Mouse (Mus musculus) embryonic facial prominence, embryonic 14.5 days (tissue): Measurements from ENCODE around the gene Dock1. TPM values are rescaled to one million over a fixed set of nuclear protein-coding genes. Genes with fewer than 3 reads are reported as not detected.

Experiments
- ATAC-seq: fragments of 200-750 bp; cut with Nextera tagmentation; 2 replicates; pipeline ENCODE4 v1.8.0; 2017; ENCODE audit warnings: low read depth, moderate number of reproducible peaks, moderate TSS enrichment
- DNase-seq: peaks from one replicate; pipeline ENCODE4 v3.0.0-alpha.2; 2015; ENCODE audit warnings: low spot score
- H3K27ac ChIP-seq: fragments of 300-500 bp; sonication (generic); replicated peaks from 2 replicates; pipeline ENCODE4 v1.5.1; 2014; ENCODE audit warnings: low read depth, mild to moderate bottlenecking, low read length, moderate library complexity
- H3K27me3 ChIP-seq: fragments of 300-500 bp; sonication (generic); replicated peaks from 2 replicates; pipeline ENCODE4 v1.6.1; 2014; ENCODE audit warnings: low read length; ENCODE audit not compliant: control insufficient read depth, insufficient read depth
- H3K36me3 ChIP-seq: fragments of 300-500 bp; sonication (generic); 2 replicates; pipeline ENCODE4 v1.6.1; 2014; ENCODE audit warnings: low read length, mixed read lengths; ENCODE audit not compliant: control insufficient read depth, insufficient read depth
- H3K4me1 ChIP-seq: fragments of 300-500 bp; sonication (generic); 2 replicates; pipeline ENCODE4 v1.6.1; 2014; ENCODE audit warnings: antibody characterized with exemption, low read length; ENCODE audit not compliant: control insufficient read depth, insufficient read depth
- H3K4me2 ChIP-seq: fragments of 300-500 bp; sonication (generic); 2 replicates; pipeline ENCODE4 v1.6.1; 2014; ENCODE audit warnings: low read depth, mild to moderate bottlenecking, low read length, moderate library complexity, mixed read lengths
- H3K4me3 ChIP-seq: fragments of 300-500 bp; sonication (generic); 2 replicates; pipeline ENCODE4 v1.5.1; 2014; ENCODE audit warnings: low read depth, mild to moderate bottlenecking, low read length
- H3K9ac ChIP-seq: fragments of 300-500 bp; sonication (generic); 2 replicates; pipeline ENCODE4 v1.6.1; 2014; ENCODE audit warnings: low read depth, mild to moderate bottlenecking, low read length, moderate library complexity, mixed read lengths
- H3K9me3 ChIP-seq: fragments of 300-500 bp; sonication (generic); 2 replicates; pipeline ENCODE4 v1.6.1; 2016; ENCODE audit warnings: low read length; ENCODE audit not compliant: control insufficient read depth
- WGBS: fragments of 180-500 bp; shearing (Covaris S2); extraction: QIAGEN DNeasy Blood & Tissue Kit; methylation state at CpG from one replicate; pipeline ENCODE4 v1.1.7; 2014; 5-methylcytosine and 5-hydroxymethylcytosine counted together
- polyA plus RNA-seq: library from polyadenylated mRNA; unstranded; fragments of >200 nt; fragmentation: Nextera tagmentation; extraction: Ambion mirVana; gene quantifications from 2 replicates; pipeline ENCODE4 v1.2.1, GENCODE M21; 2014

The Dock1 gene
- polyA plus RNA-seq, 1 experiment from 2014 or later: 35.6 TPM

DNA sequence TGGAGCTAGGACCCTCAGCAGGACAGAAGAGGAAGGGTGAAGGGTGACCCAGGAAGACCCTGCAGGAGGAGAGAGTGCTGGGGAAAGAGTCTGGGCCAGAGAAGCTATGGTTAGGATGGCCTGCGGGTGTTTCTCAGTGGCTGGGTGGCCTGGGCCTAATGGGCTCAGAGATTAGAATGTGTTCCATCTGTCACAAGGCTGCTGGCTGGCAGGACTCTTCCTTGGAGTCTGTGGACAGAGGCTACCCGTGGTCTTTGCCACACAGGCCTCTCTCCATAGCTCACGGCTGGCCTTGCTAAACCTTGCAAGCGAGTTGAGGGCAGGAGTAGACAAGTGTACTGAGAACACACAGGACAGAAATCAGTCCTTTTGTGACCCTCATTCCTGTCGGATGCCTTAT is 32.0 kb downstream of the Dock1 start:
- Histone ChIP-seq H3K4me1 (peaks cover 9% of the 10 kb centered on the region), H3K4me2 (no peak overlapping the region), H3K9ac (no peak overlapping the region), H3K27me3 (no peaks in the 10 kb centered on the region), H3K27ac (no peak overlapping the region), H3K4me3 (no peak overlapping the region), H3K36me3 (no peaks in the 10 kb centered on the region), H3K9me3 (no peaks in the 10 kb centered on the region)
- ATAC-seq (no peak), DNase-seq (no peak)
- 83% methylated on average over 5 of the region's 5 CpGs for WGBS

- H3K4me2 ChIP-seq: no peak overlapping the region
- ATAC-seq: no peak
- H3K36me3 ChIP-seq: no peaks in the 10 kb centered on the region
- H3K9ac ChIP-seq: no peak overlapping the region
- no peak for DNase-seq
- no peaks in the 10 kb centered on the region for H3K9me3 ChIP-seq
- H3K27me3 ChIP-seq: no peaks in the 10 kb centered on the region
- peaks cover 5% of the 10 kb centered on the region; the same call in 1 of the 2 replicates for H3K4me1 ChIP-seq
- H3K27ac ChIP-seq: no peak overlapping the region
- no peak overlapping the region for H3K4me3 ChIP-seq
- 80% methylated on average over 2 of the region's 2 CpGs for WGBS
Observed at GRCm38 (mm10) chr7:134703704-134704103, 33.2 kb downstream of the Dock1 start.

DNA sequence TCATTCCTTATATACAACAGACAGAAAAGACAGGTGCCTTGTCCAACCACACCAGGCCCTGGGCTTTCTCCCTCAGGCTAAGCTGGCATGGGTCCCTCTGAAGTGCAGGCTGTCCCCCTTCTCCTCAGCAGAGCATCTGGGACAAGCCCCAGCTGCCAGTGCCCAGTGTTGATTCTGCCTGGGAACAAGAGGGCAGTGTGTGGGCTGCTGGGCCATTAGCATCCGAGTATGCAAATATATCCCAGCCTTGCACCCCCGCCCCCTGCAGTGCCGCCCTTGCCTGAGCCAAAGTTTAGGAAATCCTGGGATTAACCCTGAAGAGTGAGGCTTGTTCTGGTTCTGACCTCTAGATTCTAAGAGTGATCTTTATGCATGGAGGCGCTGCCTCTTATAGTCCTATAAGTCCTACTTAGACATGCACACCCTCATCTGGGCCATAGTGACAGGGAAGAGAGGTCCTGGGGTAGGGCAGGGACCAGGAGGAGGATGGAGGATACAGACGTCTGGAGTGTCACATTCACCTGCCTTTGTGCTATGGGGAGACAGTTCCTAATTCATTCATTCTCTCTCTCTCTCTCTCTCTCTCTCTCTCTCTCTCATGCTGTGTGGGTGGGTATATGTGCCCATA is 38.9 kb downstream of the Dock1 start:
- no peak overlapping the region for H3K4me3 ChIP-seq
- WGBS: 35% methylated on average over 5 of the region's 5 CpGs
- no peaks in the 10 kb centered on the region for H3K4me1 ChIP-seq
- no peak overlapping the region for H3K27ac ChIP-seq
- no peak overlapping the region for H3K4me2 ChIP-seq
- no peak overlapping the region for H3K9ac ChIP-seq
- no peaks in the 10 kb centered on the region; the same call in 1 of the 2 replicates for H3K9me3 ChIP-seq
- no peaks in the 10 kb centered on the region for H3K27me3 ChIP-seq
- DNase-seq (peak; percentile 43), ATAC-seq (peak; percentile 60; the same call in 1 of the 2 replicates)
- no peaks in the 10 kb centered on the region for H3K36me3 ChIP-seq

DNA sequence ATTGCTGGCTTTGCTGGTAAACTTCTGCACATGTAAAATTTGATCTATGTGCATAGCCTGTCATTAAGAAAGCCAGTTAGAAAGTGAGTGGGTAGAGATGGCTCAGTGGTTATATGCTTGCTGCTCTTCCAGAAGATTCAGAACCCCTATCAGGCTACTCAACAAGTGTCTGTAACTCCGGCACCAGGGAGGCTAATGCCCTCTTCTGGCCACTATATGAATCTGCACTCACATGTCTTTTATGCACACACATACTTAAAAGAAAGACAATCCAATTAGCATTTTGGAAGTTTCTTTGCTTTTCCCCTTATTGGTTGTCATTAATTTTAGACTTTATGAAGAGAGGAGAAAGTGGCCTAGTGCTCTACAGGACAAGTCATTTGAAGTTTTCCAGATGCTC is 41.1 kb downstream of the Dock1 start:
- Histone ChIP-seq H3K4me3 (no peak overlapping the region), H3K27ac (no peak overlapping the region), H3K4me1 (no peaks in the 10 kb centered on the region), H3K36me3 (no peaks in the 10 kb centered on the region), H3K9ac (no peak overlapping the region), H3K4me2 (no peak overlapping the region), H3K27me3 (no peaks in the 10 kb centered on the region), H3K9me3 (no peaks in the 10 kb centered on the region; the same call in 1 of the 2 replicates)
- no peak for DNase-seq
- WGBS: 95% methylated on average over 1 of the region's 1 CpGs
- no peak for ATAC-seq

DNA sequence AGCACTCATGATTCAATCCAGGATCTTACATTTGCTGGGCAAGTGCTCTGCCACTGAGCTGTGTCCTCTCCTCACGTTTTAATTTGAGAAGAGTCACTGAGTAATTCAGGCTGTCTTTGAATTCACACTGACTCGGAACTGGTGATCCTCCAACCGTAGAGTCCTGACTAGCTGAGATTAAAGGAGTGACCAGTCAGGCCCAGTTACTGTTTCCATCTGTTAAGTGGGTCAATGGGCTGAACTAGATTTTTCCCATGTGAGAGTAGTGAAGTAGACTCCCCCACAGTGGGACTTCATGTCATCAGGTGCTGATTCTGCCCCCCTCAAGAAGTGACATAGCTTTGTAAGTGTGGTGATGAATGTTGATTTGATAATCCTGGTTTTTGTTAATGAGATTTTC is 49.0 kb downstream of the Dock1 start:
- Histone ChIP-seq H3K9ac (no peak overlapping the region), H3K4me3 (no peak overlapping the region), H3K4me1 (no peaks in the 10 kb centered on the region), H3K27me3 (no peaks in the 10 kb centered on the region), H3K4me2 (no peak overlapping the region), H3K9me3 (no peaks in the 10 kb centered on the region), H3K27ac (no peak overlapping the region), H3K36me3 (no peaks in the 10 kb centered on the region)
- DNase-seq (no peak), ATAC-seq (no peak)
- 81% methylated on average over 3 of the region's 3 CpGs for WGBS

GRCm38 (mm10) chr7:134722361-134722760 is 51.9 kb downstream of the Dock1 start:
- no peak overlapping the region for H3K4me3 ChIP-seq
- ATAC-seq (no peak), DNase-seq (no peak)
- H3K27ac ChIP-seq: no peak overlapping the region
- H3K9me3 ChIP-seq: no peaks in the 10 kb centered on the region
- no peaks in the 10 kb centered on the region for H3K27me3 ChIP-seq
- no peak overlapping the region for H3K4me2 ChIP-seq
- no peaks in the 10 kb centered on the region; the same call in 1 of the 2 replicates for H3K36me3 ChIP-seq
- 0 out of 2 replicates have a peak, but pooled peaks cover 6% of the 10 kb centered on the region for H3K4me1 ChIP-seq
- H3K9ac ChIP-seq: no peak overlapping the region
- 91% methylated on average over 6 of the region's 7 CpGs for WGBS

- Histone ChIP-seq H3K4me1 (0 out of 2 replicates have a peak, but pooled peaks cover 6% of the 10 kb centered on the region), H3K9me3 (no peaks in the 10 kb centered on the region), H3K36me3 (no peaks in the 10 kb centered on the region; the same call in 1 of the 2 replicates), H3K9ac (no peak overlapping the region), H3K4me3 (no peak overlapping the region), H3K27me3 (no peaks in the 10 kb centered on the region), H3K27ac (no peak overlapping the region), H3K4me2 (no peak overlapping the region)
- no peak for ATAC-seq
- WGBS: 83% methylated on average over 9 of the region's 9 CpGs
- no peak for DNase-seq
Observed at GRCm38 (mm10) chr7:134722955-134723354, 52.5 kb downstream of the Dock1 start.

DNA sequence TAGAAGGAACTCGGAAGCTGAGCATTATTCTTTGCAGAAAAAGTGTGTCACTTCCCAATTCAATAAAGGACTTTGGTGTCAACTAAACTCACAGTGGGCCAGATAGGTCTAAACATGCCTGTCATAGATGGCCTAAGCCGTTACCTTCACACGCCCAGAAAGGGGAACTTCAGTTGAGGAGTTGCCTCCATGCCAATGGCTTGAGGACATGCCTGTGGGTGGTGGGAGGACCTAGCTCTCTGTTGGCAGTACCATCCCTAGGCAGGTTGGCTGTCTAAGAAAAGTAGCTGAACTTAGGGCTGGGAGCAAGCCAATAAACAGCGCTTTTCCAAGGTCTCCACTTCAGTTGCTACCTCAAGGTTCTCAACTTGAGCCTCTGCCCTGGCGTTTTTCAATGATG is 53.1 kb downstream of the Dock1 start:
- no peak for ATAC-seq
- no peaks in the 10 kb centered on the region for H3K9me3 ChIP-seq
- no peak overlapping the region for H3K9ac ChIP-seq
- no peak overlapping the region for H3K4me2 ChIP-seq
- H3K36me3 ChIP-seq: no peaks in the 10 kb centered on the region; the same call in 1 of the 2 replicates
- DNase-seq: no peak
- H3K4me3 ChIP-seq: no peak overlapping the region
- H3K27ac ChIP-seq: no peak overlapping the region
- H3K27me3 ChIP-seq: no peaks in the 10 kb centered on the region
- 88% methylated on average over 5 of the region's 5 CpGs for WGBS
- H3K4me1 ChIP-seq: 0 out of 2 replicates have a peak, but pooled peaks cover 6% of the 10 kb centered on the region

GRCm38 (mm10) chr7:134724841-134725240 is 54.4 kb downstream of the Dock1 start:
- Histone ChIP-seq H3K4me3 (no peak overlapping the region), H3K27ac (0 out of 2 replicates have a peak overlapping the region, but pooled peaks have one; percentile 21), H3K4me2 (no peak overlapping the region; the same call in 1 of the 2 replicates), H3K9me3 (no peaks in the 10 kb centered on the region), H3K36me3 (peaks cover 5% of the 10 kb centered on the region; the same call in 1 of the 2 replicates), H3K4me1 (0 out of 2 replicates have a peak, but pooled peaks cover 6% of the 10 kb centered on the region), H3K9ac (no peak overlapping the region), H3K27me3 (no peaks in the 10 kb centered on the region)
- DNase-seq: peak; percentile 17
- ATAC-seq: no peak
- WGBS: 33% methylated on average over 7 of the region's 7 CpGs
